Mouse (Mus musculus) spleen, adult 18-20 months (tissue): ENCODE data around the gene Wdfy3.
"Not testable (repeated sequence)": the region's sequence is repeated elsewhere in the genome, so short reads cannot be mapped to it uniquely, and the experiment has no call there.

ENCODE experiments used
- DNase-seq, 2 experiments: peaks; one replicate each; pipeline ENCODE4 v3.0.0; 2022; ENCODE audit warnings: mixed read lengths in 2 of 2

Gene Wdfy3

DNA sequence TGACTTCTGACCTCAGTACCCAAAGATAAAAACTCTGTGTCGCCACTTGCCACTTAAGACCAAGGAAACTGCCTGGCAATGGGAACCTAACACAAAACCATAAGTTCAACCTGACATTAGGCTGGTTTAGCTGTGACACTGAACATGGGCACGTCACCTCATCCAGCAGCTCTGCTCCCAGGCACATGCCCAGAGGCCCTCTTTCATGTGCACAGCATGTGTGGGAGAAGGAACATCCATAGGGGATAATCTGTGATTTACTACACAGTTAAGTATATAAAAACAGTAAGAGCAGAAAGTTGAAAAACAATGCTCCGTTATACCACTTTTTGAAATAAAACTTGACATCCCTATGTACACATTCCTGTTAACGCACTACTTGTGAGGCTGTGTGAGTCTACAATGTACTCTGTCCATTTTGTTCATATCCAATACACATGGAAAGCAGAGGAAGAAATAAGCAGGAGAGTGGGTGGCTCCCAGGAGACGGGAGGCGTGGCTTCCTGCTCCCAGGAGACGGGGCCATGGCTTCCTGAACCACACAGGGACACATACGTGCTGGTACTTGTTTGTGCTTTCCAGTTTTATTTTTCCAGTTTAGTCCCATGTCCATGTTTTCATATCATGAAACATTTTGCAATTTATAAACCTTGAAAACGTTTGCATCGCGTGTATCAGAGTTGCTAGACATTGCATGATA is 73.5 kb downstream of the Wdfy3 start:
- no peak for DNase-seq

DNA sequence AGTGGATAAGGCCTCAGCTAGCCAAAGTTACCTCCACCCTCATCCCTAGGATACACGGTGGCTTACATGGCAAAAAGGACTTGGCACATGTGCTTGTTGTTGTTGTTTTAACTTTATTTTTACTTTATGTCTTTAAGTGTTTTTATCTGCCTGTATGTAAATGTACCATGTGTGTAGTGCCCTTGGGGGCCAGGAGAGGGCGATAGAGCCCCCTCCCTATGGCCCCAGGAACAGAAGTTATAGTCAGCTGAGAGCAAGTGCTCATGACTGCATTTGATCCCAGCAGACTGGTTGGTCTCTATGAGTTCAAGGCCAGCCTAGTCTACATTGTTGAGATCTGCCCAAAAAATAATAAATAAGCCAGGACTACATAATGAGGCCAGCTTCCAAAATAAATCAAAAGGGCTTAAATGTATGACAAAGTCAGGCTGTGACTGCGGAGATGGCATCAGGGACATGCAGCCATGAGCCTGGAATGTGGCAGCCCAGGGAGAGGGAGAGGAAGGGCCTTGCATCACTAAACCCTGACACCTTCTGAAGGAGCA is 74.2 kb downstream of the Wdfy3 start:
- no peak for DNase-seq

DNA sequence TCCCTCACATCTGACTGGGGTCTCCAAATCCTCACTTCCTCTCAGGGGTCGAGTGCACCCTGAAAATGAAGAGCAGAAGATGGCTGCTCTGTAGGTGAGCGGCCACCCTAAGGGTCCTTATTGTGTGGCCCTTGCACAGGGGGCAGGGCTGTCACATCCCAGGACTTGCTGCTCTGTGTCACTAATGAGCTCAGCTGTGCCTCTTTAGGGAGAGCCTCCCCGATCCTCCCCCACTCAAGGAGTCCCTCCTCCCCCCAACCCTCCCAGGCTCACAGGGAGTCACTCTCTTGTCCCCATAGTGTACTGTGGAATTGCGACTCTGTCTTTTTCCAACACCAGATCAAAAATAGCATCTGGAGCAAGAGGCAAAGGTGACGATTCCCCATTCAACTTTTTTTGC is 75.7 kb downstream of the Wdfy3 start:
- DNase-seq, result no peak

DNA sequence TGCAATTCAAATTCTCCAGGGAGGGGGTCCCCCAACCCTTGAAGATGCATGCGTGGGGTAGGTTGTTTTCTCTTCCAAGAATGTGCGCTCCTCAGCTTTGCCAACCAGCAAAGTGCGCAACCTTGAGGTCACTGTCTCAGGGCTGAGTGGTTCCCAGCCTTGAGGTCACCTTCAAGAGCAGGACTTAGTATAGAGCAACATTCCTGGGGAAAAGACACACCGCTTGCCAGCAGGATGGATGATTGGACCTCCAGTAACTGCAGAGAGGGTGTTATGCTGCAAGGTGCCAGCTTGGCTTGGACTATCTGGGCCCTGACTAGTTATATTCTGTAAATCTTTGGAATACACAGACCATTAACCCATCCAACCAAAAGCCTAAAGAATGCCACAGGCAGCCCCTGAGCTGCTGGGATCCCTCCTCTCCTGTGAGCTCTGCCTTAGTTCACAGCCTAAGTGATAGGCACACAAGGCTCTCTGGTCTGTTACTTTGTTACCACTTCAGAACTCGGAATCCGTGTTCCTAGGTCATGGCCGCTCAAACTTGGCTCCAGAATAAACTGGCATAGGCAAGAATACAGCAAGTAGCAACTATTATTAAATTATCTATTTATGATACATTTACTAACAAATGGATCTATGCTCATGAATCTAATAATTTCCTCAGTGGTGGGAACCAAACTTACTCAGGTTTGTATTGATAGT is 76.6 kb downstream of the Wdfy3 start:
- DNase-seq, result no peak

DNA sequence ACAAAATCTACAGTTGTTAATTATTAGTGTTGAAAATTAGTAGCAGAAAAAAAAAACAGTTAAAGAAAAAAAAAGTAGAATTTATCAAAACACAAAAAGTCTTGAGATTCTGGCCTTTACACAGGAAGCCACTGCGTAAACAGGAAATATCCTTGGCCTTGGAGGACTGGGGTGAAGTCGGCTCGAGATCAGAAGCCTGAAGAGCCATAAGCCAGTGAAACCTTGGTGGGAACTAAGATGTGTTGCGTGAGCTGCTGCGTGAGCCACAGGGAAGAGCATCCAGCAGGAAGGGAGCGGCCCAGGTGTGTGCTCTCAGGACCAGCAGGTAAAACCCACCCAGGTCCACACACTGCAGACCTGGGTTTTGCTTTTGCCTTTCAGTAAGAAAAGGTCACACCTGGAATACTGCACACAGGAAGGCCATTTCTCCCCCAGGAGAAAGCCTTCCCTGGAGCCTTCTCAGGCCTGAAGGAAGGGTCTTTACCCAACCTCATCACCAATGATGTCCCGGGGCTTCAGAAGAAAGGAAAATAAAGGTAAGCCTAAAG is 79.3 kb downstream of the Wdfy3 start:
- DNase-seq, result no peak

DNA sequence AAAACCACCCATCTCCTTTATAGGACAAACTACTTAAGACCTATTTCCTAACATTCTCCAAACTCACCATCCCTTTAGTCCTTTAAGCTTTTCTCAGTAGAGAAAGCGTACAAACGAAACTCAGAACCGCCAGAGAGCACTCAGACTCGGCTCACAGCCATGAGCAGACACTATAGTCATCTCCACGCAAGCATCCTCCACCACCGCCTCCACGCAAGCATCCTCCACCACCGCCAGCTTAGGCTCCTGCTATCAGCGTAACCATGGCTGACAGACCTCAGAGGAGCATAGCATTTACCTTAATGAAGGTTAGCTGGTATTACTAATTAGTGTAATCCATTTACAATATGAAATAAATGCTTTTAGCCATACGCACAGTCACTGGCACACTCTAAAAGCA is 81.2 kb downstream of the Wdfy3 start:
- no peak for DNase-seq

DNA sequence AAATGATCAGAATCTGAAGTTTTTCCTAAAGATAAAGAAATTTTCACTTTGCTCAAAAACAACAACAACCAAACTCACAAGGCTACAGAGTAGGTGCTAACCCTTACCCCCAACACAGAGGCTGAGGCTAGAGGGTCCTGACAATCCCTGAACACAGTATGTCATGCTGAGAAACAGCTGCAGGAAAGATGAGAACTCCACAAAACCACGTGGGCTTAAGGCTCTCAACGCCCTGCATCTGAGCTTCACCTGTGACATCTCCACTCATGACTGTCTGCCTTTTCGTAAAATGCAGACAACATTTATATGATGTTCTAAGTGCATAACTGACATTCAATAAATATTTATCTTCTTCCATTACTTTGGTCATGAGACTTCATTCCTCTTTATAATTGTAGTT is 83.0 kb downstream of the Wdfy3 start:
- DNase-seq, result no peak

DNA sequence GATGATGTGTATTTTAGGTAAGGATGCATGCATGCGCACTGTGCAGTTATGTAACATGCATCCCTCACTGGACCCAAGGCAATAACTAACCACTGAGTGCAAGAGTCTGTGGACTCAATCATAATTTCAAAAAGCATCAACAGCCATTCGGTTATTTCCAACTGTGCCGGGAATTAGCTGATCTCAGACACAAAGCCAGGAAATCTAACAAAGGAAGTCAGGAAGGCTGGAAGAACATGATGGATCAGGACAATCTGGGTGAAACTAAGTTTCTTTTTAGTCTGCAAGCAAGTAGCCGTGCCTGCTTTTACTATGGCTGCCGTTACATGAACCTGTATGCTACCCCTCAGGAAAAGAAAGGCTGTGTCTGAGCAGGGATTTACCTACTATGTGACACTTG is 87.5 kb downstream of the Wdfy3 start:
- DNase-seq, result no peak

DNA sequence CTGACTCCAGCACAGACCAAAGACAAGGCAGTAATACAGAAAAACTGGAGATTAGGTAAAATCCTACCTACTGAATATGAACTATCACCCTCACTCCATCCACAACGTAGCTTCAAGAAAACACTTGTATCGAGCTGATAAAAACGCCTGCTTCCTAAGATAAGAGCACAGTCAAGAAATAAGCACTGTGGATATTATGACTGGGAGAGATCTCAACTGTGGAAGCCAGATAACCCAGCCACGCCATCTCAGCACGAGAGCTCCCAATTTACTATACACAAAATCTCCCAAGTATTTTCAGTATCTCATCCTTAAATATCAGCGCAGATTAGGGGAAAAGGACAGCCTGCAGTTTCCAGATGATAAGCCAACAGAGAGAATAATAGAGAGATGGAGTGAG is 90.1 kb downstream of the Wdfy3 start:
- no peak for DNase-seq

DNA sequence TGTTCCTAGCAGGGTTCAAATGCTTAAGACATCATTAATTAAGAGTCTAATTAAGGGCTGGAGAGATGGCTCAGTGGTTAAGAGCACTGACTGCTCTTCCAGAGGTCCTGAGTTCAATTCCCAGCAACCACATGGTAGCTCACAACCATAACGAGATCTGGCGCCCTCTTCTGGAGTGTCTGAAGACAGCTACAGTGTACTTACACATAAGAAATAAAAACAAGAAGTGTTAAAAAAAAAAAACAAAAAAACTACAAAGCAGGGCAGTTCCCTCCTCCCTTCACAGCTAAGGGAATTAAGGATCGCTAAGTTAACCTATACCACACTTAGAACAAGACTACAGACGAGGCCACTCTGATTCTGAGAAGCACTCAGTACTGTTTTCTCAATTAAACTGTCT is 97.1 kb downstream of the Wdfy3 start:
- not testable (repeated sequence) for DNase-seq

DNA sequence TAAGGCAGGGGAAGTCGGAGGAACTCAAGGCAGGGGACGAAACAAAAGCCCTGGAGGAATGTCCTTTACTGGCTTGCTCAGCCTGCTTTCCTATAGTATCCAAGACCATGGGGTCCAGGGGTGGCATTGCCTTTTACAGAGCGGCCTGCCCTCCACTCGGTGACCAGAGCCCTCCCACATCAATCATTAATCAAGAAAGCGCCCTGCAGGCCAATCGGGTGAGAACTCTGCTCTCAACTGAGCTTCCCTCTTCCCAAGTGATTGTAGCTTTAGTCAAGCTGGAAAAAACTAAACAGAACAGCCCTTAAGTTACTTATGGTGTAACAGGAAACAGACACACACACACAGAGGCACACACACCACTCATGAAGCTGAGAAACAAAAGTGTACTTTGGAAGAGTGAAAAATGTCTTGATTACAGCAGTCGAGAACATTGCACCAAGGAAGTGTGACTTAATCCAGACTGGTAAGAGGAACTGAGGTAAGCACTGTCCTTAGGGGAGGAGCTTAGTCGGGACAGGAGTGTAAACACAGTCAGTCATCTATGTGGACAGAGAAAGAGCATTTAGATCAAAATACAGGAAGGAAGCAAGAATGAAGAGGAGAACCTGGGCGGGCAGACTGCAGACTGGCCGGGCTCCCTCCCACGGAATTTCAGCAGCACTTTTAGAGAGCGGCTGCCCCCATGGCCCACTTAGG is 101.4 kb downstream of the Wdfy3 start:
- no peak for DNase-seq

DNA sequence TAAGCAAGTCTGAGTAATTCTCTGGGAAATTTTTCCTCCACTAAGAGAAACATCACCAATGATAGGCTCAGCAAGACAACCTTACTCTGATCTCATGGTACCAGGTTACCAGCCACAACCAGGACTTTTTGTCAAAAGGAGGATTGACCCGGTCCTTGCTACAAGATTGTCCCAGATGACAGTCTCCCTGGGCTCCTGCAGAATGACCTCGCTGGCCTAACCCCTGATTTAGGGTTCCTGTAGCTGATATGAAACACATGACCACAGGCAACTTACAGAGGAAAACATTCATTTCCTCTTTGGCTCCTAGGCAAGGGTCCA is 101.9 kb downstream of the Wdfy3 start:
- no peak for DNase-seq

DNA sequence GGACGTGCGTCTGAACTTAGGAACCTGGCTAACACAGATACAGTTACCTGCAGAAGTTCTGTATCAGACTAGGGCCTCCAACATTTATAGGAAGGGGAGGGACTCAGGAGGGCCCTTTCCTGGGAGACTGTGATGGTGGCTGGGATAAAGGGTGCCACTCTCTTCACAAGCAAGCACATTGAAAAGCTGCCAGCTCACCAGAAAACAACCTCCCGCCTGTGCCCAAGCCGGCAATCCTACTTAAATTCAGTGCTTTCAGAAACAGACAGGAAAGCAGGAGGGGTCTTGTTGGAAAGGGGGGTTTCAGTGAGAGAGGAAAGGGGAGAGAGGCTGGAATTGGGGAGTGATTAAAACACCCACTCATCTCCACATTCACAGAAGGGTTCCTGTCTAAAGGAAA is 106.9 kb downstream of the Wdfy3 start:
- no peak for DNase-seq

DNA sequence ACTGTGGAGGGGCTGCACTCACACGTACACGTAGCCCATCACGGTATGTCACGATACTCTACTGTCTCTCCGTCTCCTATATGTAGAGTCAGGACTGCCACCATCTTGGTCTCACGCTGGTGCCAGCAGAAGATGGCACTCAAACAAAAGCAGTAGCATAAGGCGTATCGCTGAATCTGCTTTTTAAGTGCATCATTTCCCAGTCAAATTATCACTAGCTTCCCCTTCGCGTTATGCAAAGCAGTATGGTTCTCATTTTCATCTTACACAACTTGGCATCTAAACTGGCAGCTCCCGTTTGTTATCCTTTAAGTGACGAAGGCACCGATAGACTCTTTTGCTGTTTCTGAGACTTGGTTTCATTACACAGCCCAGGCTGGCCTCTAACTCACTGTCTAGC is 110.4 kb downstream of the Wdfy3 start:
- DNase-seq, result no peak

DNA sequence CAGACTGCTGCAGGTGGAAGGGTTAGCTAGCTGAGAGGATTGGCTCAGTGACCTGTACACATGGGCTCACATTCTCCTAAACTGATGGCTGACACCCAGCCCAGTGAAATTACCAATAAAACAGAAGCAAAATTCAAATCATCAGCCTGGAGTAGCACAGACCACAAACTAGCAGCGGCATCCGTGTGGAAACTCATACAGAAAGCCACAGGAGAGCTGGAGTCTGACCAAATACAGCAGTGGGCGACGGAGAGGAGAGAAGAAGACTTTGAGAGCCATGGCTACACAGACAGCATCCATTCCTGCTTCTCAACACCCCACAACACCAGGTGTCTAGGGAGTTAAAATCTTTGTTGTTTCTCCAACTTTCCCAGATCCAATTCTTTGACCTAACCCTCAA is 110.8 kb downstream of the Wdfy3 start:
- DNase-seq, result no peak

DNA sequence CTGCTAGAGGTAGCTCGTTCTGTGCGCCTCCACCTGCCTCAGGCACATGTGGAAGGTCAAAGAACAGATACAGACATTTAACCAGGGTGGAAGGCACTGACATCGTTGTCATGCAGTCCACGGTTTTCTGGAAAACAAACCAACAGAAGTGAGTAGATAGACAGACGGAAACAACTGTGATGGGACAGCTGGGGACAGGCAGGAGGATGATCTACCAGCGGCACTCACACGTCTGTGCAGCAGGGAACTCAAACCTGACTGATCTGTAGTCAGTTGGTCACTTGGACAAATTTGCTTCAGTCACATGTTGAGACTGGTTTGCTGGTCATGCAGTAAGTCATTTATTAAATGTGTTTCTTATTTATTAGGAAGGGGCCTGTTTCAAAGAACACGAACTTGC is 112.3 kb downstream of the Wdfy3 start:
- no peak for DNase-seq

DNA sequence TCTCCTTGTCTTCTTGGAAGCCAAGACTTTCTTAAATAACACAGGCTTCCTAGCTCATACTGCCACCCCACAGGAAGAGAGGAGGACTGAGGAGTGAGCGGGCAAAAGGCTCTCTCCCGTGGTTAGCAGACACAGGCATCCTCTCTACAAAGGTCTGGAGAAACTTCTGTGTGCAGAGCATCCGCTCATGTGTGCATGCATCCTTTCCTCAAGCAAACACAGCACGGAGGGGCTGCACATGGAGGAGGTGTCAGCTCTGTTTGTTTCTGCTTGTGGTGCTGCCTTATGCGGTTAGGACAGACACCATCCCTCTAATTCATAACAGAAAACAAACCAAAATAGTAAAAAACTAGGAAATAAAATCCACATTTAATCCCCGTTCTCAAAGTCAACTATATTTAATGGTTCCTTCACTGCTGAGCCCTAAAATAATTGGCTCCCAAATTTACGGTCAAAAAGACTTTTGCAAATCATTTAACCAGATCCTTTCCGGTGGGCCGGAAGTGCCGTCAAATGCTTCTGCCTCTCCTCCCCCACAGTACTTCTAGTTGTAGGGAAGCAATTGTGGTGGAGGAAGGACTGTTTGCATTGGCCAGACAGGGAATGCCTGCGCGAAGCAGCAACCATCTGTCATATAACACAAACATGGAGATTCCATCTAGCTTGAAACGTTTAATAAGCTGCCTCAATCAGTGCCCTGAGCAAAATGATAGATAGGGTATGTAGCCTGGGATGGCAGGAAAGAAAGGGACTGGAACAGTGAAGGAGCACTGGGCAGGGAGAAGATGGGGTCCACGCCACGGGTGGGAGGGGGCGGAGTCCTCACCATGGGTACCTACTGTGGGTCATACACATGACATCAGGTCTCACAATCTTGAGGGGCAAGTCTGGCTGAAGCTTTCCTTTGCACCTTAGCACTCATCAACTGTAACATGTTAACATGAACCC is 115.1 kb downstream of the Wdfy3 start:
- no peak for DNase-seq

DNA sequence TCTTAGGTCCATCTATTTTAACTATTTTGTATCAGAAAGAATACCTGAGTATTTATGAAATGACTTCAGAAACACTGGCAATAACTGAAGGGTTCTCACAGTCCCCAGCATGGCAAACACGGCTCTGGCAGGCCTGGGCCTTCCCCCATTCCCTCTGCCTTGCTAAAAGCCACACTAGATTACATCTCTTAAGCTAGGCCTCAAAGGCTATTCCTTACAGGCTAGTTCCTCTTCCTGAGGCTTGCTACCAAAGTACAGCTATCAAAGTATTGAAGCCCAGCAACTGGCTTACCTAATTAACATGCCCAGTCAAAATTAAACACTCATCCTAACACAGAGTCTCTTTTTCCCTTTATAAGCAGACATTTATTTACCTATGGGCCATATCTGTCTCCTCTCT is 117.8 kb downstream of the Wdfy3 start:
- no peak for DNase-seq

DNA sequence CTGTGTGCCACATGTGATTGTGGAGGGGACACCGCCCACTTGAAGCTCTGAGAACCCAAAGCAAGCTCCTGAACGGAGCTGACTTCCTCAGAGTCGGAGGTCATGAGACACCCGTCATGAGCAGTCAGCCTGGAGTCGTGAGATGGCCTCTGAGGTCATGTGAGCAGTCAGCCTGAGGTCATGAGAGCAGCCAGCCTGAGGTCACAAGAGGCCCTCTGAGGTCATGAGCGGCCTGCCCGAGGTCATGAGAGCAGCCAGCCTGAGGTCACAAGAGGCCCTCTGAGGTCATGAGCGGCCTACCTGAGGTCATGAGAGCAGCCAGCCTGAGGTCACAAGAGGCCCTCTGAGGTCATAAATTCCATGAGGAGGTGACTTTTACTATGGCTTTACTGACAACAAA is 120.4 kb downstream of the Wdfy3 start:
- DNase-seq, result no peak

DNA sequence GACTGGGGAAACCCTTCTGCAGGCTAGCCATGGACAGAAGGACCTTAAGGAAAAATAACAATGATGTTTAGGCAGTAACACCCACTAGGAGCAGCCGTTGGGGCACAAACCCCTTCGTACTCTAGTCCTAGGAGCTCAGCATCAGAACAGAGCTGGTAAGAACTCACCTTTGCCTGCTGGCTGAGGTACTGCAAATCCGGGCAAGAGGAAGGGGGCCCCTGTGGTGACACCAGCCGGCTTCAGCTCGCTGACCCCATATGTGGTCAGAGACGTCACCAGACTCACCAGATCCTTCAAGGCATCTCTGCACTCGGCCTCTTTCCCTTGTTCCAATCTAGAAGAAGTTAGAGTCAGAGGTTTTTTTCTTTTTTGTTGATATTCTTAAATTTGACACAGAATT is 121.1 kb downstream of the Wdfy3 start:
- no peak for DNase-seq

DNA sequence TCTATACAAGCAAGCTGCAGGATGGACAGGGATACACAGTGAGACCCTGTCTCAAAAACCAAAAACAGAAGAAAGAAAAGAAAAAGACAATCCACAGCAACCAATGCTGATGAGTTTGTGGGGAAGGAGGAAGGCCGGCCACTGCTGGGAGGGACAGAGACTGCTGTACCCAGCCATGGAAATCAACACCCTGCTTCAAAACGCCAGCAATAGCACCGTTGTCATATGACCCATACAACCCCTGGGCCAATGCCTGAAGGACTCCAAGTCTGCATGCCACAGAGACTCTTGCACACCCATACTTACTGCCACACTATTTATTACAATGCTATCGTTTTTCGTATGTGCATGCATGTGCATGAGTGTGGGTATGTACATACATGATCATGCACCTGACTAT is 124.0 kb downstream of the Wdfy3 start:
- no peak for DNase-seq

DNA sequence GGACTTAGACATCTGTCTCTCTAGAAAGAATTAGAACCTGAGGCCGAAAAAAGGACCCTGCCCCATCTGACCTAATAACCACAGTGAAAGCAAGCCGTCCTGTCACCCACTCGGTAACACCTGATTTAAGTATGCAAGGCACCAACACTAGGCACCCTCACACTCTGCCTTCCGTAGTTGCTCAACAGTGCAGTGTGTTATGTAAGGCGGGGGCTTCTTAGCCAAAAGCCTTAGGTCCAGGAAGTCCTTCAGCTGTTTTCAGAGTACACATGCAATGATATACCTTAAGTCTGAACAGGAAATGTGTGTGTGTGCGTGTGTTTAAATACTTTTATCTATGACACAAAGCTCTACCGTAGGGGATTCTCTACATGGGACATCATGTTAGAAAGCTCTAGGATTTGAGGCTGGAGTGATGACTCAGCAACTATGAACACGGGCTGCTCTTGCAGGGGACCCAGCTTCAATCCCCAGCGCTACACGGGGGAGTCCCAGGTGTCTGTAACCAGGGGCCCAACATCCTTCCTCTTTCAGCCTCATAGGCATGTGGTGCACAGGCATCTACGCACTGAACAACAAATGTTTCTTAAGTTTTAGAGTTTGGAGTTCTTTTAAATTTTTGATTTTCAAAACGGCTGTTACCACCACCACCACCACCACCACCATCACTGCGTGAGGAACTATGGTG is 131.7 kb downstream of the Wdfy3 start:
- no peak for DNase-seq
